Mouse (Mus musculus): ENCODE data around the gene Dhx57. TPM values are rescaled to one million over a fixed set of nuclear protein-coding genes. Genes with fewer than 3 reads are reported as not detected.
A peak's percentile ranks its signal among the peaks of the same experiment; 100 is the strongest.

Gene Dhx57
- 16.6 and 18.9 TPM in 2 replicates for polyA plus RNA-seq (2014; fragmentation: Nextera tagmentation; extraction: Ambion mirVana)

GRCm38 (mm10) chr17:80290074-80290657 is at the start of gene Dhx57, which contains the start of gene Morn2:
TSS of gene Dhx57 (minus strand) at chr17:80290476.
TSS of gene Morn2 (plus strand) at chr17:80290203.
- H3K27ac ChIP-seq (ENCODE audit: low read depth), result peak within 1 kb of the TSS; percentile 83
- peak within 1 kb of the TSS; percentile 72 for H3K9ac ChIP-seq (ENCODE audit: low read length)
- H3K27me3 ChIP-seq (replicated peaks; ENCODE audit: control insufficient read depth, insufficient read depth, low read length), result no peaks in the 10 kb centered on the region
- peak within 1 kb of the TSS; percentile 72 for H3K4me2 ChIP-seq (ENCODE audit: low read length)
- H3K36me3 ChIP-seq (ENCODE audit: control insufficient read depth, insufficient read depth, low read length), result no peaks in the 10 kb centered on the region
- H3K4me3 ChIP-seq (ENCODE audit: low read depth, low read length), result peak within 1 kb of the TSS; percentile 88
- peak; percentile 99 for ATAC-seq (replicated peaks; ENCODE audit: low FRiP score, low TSS enrichment, low read depth)
- DNase-seq (ENCODE audit: low spot score), result peak; percentile 99
- peaks cover 6% of the 10 kb centered on the region; the same call in 1 of the 2 replicates for H3K4me1 ChIP-seq (replicated peaks; ENCODE audit: control insufficient read depth, insufficient read depth, low read length)
- under 1% methylated on average over 34 of the region's 35 CpGs for whole genome bisulfite sequencing
- no peaks in the 10 kb centered on the region for H3K9me3 ChIP-seq (ENCODE audit: control insufficient read depth, low read length)

- H3K4me2 ChIP-seq (ENCODE audit: low read length), result no peak overlapping the region
- H3K9ac ChIP-seq (ENCODE audit: low read length), result no peak overlapping the region
- no peak overlapping the region for H3K27ac ChIP-seq (ENCODE audit: low read depth)
- H3K36me3 ChIP-seq (ENCODE audit: control insufficient read depth, insufficient read depth, low read length), result no peaks in the 10 kb centered on the region
- WGBS, result 48% methylated on average over 2 of the region's 2 CpGs
- ATAC-seq (replicated peaks; ENCODE audit: low FRiP score, low TSS enrichment, low read depth) (no peak), DNase-seq (ENCODE audit: low spot score) (no peak)
- no peaks in the 10 kb centered on the region for H3K27me3 ChIP-seq (replicated peaks; ENCODE audit: control insufficient read depth, insufficient read depth, low read length)
- no peaks in the 10 kb centered on the region for H3K4me1 ChIP-seq (replicated peaks; ENCODE audit: control insufficient read depth, insufficient read depth, low read length)
- H3K9me3 ChIP-seq (ENCODE audit: control insufficient read depth, low read length), result no peaks in the 10 kb centered on the region
- no peak overlapping the region for H3K4me3 ChIP-seq (ENCODE audit: low read depth, low read length)
Measured at GRCm38 (mm10) chr17:80332386-80332785, 42.1 kb upstream of the Dhx57 start.

- Histone ChIP-seq H3K4me2 (ENCODE audit: low read length) (no peak overlapping the region), H3K36me3 (ENCODE audit: control insufficient read depth, insufficient read depth, low read length) (no peaks in the 10 kb centered on the region), H3K9me3 (ENCODE audit: control insufficient read depth, low read length) (no peaks in the 10 kb centered on the region), H3K27me3 (replicated peaks; ENCODE audit: control insufficient read depth, insufficient read depth, low read length) (no peaks in the 10 kb centered on the region), H3K27ac (ENCODE audit: low read depth) (no peak overlapping the region), H3K4me1 (replicated peaks; ENCODE audit: control insufficient read depth, insufficient read depth, low read length) (no peaks in the 10 kb centered on the region), H3K9ac (ENCODE audit: low read length) (no peak overlapping the region), H3K4me3 (ENCODE audit: low read depth, low read length) (no peak overlapping the region)
- WGBS, result 87% methylated on average over 3 of the region's 3 CpGs
- ATAC-seq (replicated peaks; ENCODE audit: low FRiP score, low TSS enrichment, low read depth) (no peak), DNase-seq (ENCODE audit: low spot score) (no peak)
Measured at GRCm38 (mm10) chr17:80326431-80326830, 36.2 kb upstream of the Dhx57 start.

DNA sequence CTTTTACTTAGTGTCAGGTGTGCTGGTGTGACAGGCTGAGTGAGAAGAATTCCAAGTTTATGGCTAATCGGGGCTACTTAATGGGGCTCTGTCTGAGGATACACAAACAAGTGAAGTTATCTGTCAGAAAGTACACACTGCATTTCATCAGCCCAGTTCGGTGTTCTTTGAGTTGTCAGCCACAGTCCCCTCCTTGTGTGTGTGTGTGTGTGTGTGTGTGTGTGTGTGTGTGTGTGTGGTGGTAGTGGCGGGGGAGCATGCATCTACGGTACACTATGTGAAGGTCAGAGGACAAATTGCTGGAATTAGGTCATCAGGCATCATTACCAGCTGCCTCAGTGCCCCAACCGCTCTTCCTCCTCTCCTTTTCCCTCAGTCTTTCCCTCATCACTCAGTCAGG is 35.2 kb upstream of the Dhx57 start:
- H3K27me3 ChIP-seq (replicated peaks; ENCODE audit: control insufficient read depth, insufficient read depth, low read length), result no peaks in the 10 kb centered on the region
- ATAC-seq (replicated peaks; ENCODE audit: low FRiP score, low TSS enrichment, low read depth), result no peak
- no peak for DNase-seq (ENCODE audit: low spot score)
- H3K9ac ChIP-seq (ENCODE audit: low read length), result no peak overlapping the region
- H3K4me1 ChIP-seq (replicated peaks; ENCODE audit: control insufficient read depth, insufficient read depth, low read length), result no peaks in the 10 kb centered on the region
- H3K9me3 ChIP-seq (ENCODE audit: control insufficient read depth, low read length), result no peaks in the 10 kb centered on the region
- no peak overlapping the region for H3K4me2 ChIP-seq (ENCODE audit: low read length)
- no peak overlapping the region for H3K4me3 ChIP-seq (ENCODE audit: low read depth, low read length)
- H3K36me3 ChIP-seq (ENCODE audit: control insufficient read depth, insufficient read depth, low read length), result no peaks in the 10 kb centered on the region
- WGBS, result 65% methylated on average over 5 of the region's 5 CpGs
- no peak overlapping the region for H3K27ac ChIP-seq (ENCODE audit: low read depth)

GRCm38 (mm10) chr17:80324521-80324920 is 34.2 kb upstream of the Dhx57 start:
- no peak for ATAC-seq (replicated peaks; ENCODE audit: low FRiP score, low TSS enrichment, low read depth)
- no peaks in the 10 kb centered on the region for H3K27me3 ChIP-seq (replicated peaks; ENCODE audit: control insufficient read depth, insufficient read depth, low read length)
- no peaks in the 10 kb centered on the region for H3K36me3 ChIP-seq (ENCODE audit: control insufficient read depth, insufficient read depth, low read length)
- H3K4me2 ChIP-seq (ENCODE audit: low read length), result no peak overlapping the region
- no peak overlapping the region for H3K27ac ChIP-seq (ENCODE audit: low read depth)
- 89% methylated on average over 7 of the region's 7 CpGs for WGBS
- H3K9me3 ChIP-seq (ENCODE audit: control insufficient read depth, low read length), result no peaks in the 10 kb centered on the region
- no peaks in the 10 kb centered on the region for H3K4me1 ChIP-seq (replicated peaks; ENCODE audit: control insufficient read depth, insufficient read depth, low read length)
- no peak overlapping the region for H3K4me3 ChIP-seq (ENCODE audit: low read depth, low read length)
- H3K9ac ChIP-seq (ENCODE audit: low read length), result no peak overlapping the region
- DNase-seq (ENCODE audit: low spot score), result no peak

DNA sequence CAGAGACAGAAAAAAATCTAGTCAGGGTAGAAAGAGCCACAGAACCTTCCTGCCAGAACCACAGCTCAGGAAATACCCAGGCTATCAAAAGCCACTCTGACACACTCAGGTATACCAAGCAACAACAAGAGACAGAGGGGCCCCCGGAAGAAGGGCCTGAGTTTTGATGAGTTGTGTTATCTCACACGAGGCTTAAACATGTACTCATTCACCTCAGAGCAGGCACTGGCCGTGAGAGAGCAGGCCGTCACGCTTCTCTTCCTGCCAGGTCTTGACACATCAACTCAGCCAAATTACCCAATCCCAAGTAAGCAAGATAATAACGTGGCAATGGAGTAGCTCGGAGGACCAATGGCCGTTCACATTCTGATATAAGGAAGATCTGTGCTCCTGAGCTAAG is 33.4 kb upstream of the Dhx57 start:
- no peaks in the 10 kb centered on the region for H3K9me3 ChIP-seq (ENCODE audit: control insufficient read depth, low read length)
- ATAC-seq (replicated peaks; ENCODE audit: low FRiP score, low TSS enrichment, low read depth), result no peak
- 74% methylated on average over 8 of the region's 8 CpGs for WGBS
- no peaks in the 10 kb centered on the region for H3K36me3 ChIP-seq (ENCODE audit: control insufficient read depth, insufficient read depth, low read length)
- H3K4me2 ChIP-seq (ENCODE audit: low read length), result no peak overlapping the region
- DNase-seq (ENCODE audit: low spot score), result no peak
- H3K9ac ChIP-seq (ENCODE audit: low read length), result no peak overlapping the region
- H3K27me3 ChIP-seq (replicated peaks; ENCODE audit: control insufficient read depth, insufficient read depth, low read length), result no peaks in the 10 kb centered on the region
- no peak overlapping the region for H3K4me3 ChIP-seq (ENCODE audit: low read depth, low read length)
- no peaks in the 10 kb centered on the region for H3K4me1 ChIP-seq (replicated peaks; ENCODE audit: control insufficient read depth, insufficient read depth, low read length)
- H3K27ac ChIP-seq (ENCODE audit: low read depth), result no peak overlapping the region

DNA sequence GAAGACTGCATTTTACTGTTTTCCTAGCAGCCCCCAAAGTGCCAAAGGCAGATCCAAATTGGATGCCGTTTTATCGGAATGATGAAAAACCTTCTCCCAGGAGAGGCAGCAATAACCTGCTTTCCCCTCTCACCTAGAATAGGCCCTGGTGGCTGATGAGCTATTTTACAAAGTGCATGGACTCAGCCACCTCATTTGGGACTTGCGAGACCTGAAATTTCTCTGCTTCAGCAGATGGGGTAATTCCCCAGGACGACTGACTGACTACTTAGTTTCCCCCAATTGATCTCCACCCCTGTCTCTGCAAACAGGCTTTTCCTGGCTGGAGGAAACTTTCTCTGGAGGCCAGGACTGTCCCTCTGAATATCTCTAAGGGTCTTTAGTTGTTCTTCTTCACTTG is 32.7 kb upstream of the Dhx57 start:
- H3K27ac ChIP-seq (ENCODE audit: low read depth), result no peak overlapping the region
- no peaks in the 10 kb centered on the region for H3K4me1 ChIP-seq (replicated peaks; ENCODE audit: control insufficient read depth, insufficient read depth, low read length)
- no peaks in the 10 kb centered on the region for H3K27me3 ChIP-seq (replicated peaks; ENCODE audit: control insufficient read depth, insufficient read depth, low read length)
- H3K4me2 ChIP-seq (ENCODE audit: low read length), result no peak overlapping the region
- no peaks in the 10 kb centered on the region for H3K36me3 ChIP-seq (ENCODE audit: control insufficient read depth, insufficient read depth, low read length)
- H3K9me3 ChIP-seq (ENCODE audit: control insufficient read depth, low read length), result no peaks in the 10 kb centered on the region
- ATAC-seq (replicated peaks; ENCODE audit: low FRiP score, low TSS enrichment, low read depth) (no peak), DNase-seq (ENCODE audit: low spot score) (no peak)
- H3K9ac ChIP-seq (ENCODE audit: low read length), result no peak overlapping the region
- WGBS, result 79% methylated on average over 4 of the region's 4 CpGs
- no peak overlapping the region for H3K4me3 ChIP-seq (ENCODE audit: low read depth, low read length)

DNA sequence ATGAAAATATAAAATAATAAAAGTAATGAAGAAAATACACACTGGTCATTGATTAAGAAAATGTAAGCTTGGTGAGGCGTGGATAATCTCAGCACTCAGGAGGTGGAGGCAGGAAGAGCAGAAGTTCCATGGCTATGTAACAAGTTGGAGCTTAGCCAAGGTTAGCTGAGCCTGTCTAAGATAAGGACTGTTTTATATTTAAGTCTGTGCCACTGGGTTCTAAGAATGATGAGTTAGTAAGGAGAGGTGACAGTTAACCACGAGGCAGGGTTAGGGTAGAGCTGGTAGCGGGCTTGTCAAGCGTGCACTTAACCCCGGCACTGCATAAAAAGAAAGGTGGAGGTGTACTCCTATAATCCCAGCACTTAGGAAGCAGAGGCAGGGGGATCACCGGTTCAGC is 32.0 kb upstream of the Dhx57 start:
- Histone ChIP-seq H3K9ac (ENCODE audit: low read length) (no peak overlapping the region), H3K4me1 (replicated peaks; ENCODE audit: control insufficient read depth, insufficient read depth, low read length) (no peaks in the 10 kb centered on the region), H3K4me3 (ENCODE audit: low read depth, low read length) (no peak overlapping the region), H3K27ac (ENCODE audit: low read depth) (no peak overlapping the region), H3K4me2 (ENCODE audit: low read length) (no peak overlapping the region), H3K36me3 (ENCODE audit: control insufficient read depth, insufficient read depth, low read length) (no peaks in the 10 kb centered on the region), H3K27me3 (replicated peaks; ENCODE audit: control insufficient read depth, insufficient read depth, low read length) (no peaks in the 10 kb centered on the region), H3K9me3 (ENCODE audit: control insufficient read depth, low read length) (no peaks in the 10 kb centered on the region)
- no peak for DNase-seq (ENCODE audit: low spot score)
- WGBS, result 88% methylated on average over 6 of the region's 6 CpGs
- ATAC-seq (replicated peaks; ENCODE audit: low FRiP score, low TSS enrichment, low read depth), result no peak

DNA sequence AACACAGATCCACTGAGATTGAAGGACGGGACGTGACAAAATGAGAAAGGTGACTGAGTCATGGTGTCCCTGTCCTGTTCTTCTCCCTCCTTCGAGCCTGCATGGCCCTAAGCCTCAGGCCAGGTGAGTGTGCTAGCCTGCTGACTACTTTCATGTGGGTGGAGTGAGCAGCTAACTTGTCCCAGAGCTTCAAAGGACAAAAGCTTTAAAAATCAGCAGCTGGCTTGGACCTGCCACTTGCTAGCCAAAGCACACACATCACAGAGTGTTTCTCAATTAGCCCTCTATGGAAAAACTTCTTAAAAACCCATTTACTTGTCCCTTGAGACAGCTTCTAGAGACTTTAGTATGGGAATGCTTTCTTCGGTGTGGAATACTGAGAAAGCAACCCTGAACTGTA is 22.1 kb upstream of the Dhx57 start:
- Histone ChIP-seq H3K9ac (ENCODE audit: low read length) (no peak overlapping the region), H3K36me3 (ENCODE audit: control insufficient read depth, insufficient read depth, low read length) (no peaks in the 10 kb centered on the region), H3K9me3 (ENCODE audit: control insufficient read depth, low read length) (no peaks in the 10 kb centered on the region), H3K4me2 (ENCODE audit: low read length) (no peak overlapping the region), H3K4me1 (replicated peaks; ENCODE audit: control insufficient read depth, insufficient read depth, low read length) (no peaks in the 10 kb centered on the region), H3K27me3 (replicated peaks; ENCODE audit: control insufficient read depth, insufficient read depth, low read length) (no peaks in the 10 kb centered on the region), H3K4me3 (ENCODE audit: low read depth, low read length) (no peak overlapping the region), H3K27ac (ENCODE audit: low read depth) (no peak overlapping the region)
- no peak for ATAC-seq (replicated peaks; ENCODE audit: low FRiP score, low TSS enrichment, low read depth)
- DNase-seq (ENCODE audit: low spot score), result no peak
- 89% methylated on average over 4 of the region's 4 CpGs for WGBS
